Mouse (Mus musculus): ENCODE measurements around the gene Hfe2. TPM values are rescaled to one million over a fixed set of nuclear protein-coding genes. Genes with fewer than 3 reads are reported as not detected.

Hfe2 gene
- polyA plus RNA-seq, 1 experiment from 2014 or later, result 0.70 TPM

GRCm38 (mm10) chr3:96520171-96520570 lies 4.8 kb upstream of the Hfe2 start:
- H3K9me3 ChIP-seq (replicated peaks), result no peaks in the 10 kb centered on the region
- no peak for ATAC-seq (ENCODE audit: low FRiP score)
- no peaks in the 10 kb centered on the region for H3K36me3 ChIP-seq
- no peak overlapping the region for H3K9ac ChIP-seq
- no peak overlapping the region for H3K27ac ChIP-seq
- H3K27me3 ChIP-seq, result peaks cover 4% of the 10 kb centered on the region; the same call in 1 of the 2 replicates
- no peaks in the 10 kb centered on the region for H3K4me1 ChIP-seq
- H3K4me2 ChIP-seq (replicated peaks), result no peak overlapping the region
- H3K4me3 ChIP-seq, result no peak overlapping the region
- WGBS, result 48% methylated on average over 5 of the region's 5 CpGs

GRCm38 (mm10) chr3:96522149-96522548 lies 2.8 kb upstream of the Hfe2 start:
- peaks cover 6% of the 10 kb centered on the region for H3K4me1 ChIP-seq
- no peak for ATAC-seq (ENCODE audit: low FRiP score)
- 69% methylated on average over 4 of the region's 4 CpGs for WGBS
- peaks cover 22% of the 10 kb centered on the region for H3K27me3 ChIP-seq
- H3K4me3 ChIP-seq, result no peak overlapping the region
- no peak overlapping the region for H3K4me2 ChIP-seq (replicated peaks)
- H3K36me3 ChIP-seq, result no peaks in the 10 kb centered on the region
- no peak overlapping the region for H3K9ac ChIP-seq
- no peaks in the 10 kb centered on the region for H3K9me3 ChIP-seq (replicated peaks)
- no peak overlapping the region for H3K27ac ChIP-seq

- no peak overlapping the region for H3K4me3 ChIP-seq
- no peaks in the 10 kb centered on the region for H3K9me3 ChIP-seq (replicated peaks)
- ATAC-seq (ENCODE audit: low FRiP score), result no peak
- no peaks in the 10 kb centered on the region for H3K36me3 ChIP-seq
- H3K27me3 ChIP-seq, result peaks cover 39% of the 10 kb centered on the region
- H3K4me2 ChIP-seq (replicated peaks), result no peak overlapping the region
- H3K27ac ChIP-seq, result no peak overlapping the region
- 67% methylated on average over 12 of the region's 12 CpGs for WGBS
- H3K4me1 ChIP-seq, result peaks cover 11% of the 10 kb centered on the region
- no peak overlapping the region for H3K9ac ChIP-seq
Measured at GRCm38 (mm10) chr3:96524028-96524810, 753 bp upstream of the Hfe2 start.

DNA sequence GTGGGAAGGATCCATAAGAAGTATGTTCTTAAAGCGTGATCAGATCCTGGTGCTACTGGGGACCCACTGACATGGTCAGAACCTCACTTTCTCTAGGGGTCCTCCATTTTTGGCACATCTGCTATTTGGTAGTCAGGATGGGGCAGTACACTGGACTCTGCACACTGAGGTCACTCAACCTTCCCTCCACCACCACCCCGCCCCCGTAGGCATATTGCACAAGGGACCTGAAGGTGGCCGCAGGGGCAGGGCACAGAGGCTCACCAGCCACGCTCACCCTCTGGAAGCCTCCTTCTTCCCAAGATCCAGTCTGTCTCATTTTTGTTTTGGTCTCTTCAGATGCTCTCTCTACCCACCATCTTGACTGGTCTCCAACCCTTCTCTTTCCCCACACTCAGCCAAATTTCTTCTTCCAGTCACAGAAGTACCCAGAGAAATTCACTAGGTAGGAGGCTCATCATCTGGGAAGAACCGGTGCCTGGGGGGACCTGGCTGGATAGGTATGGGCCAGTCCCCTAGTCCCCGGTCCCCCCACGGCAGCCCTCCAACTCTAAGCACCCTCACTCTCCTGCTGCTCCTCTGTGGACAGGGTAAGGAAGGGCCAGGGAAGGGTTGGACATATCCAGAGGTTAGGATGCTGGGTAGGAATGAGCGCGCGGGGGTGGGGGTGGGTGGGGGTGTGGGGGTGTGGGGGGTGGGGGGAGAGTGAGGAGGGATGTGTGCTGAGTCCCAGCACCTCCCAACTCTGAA lies 1.2 kb downstream of the Hfe2 start:
- peaks cover 39% of the 10 kb centered on the region for H3K27me3 ChIP-seq
- H3K9ac ChIP-seq, result no peak overlapping the region
- no peak; the same call in 1 of the 2 replicates for ATAC-seq (ENCODE audit: low FRiP score)
- peak overlapping the region; percentile 85; the same call in 1 of the 2 replicates for H3K4me2 ChIP-seq (replicated peaks)
- H3K9me3 ChIP-seq (replicated peaks), result no peaks in the 10 kb centered on the region
- WGBS, result 77% methylated on average over 11 of the region's 11 CpGs
- H3K27ac ChIP-seq, result no peak overlapping the region
- H3K4me3 ChIP-seq, result peak overlapping the region; percentile 43; the same call in 1 of the 2 replicates
- H3K36me3 ChIP-seq, result no peaks in the 10 kb centered on the region
- peaks cover 11% of the 10 kb centered on the region for H3K4me1 ChIP-seq

DNA sequence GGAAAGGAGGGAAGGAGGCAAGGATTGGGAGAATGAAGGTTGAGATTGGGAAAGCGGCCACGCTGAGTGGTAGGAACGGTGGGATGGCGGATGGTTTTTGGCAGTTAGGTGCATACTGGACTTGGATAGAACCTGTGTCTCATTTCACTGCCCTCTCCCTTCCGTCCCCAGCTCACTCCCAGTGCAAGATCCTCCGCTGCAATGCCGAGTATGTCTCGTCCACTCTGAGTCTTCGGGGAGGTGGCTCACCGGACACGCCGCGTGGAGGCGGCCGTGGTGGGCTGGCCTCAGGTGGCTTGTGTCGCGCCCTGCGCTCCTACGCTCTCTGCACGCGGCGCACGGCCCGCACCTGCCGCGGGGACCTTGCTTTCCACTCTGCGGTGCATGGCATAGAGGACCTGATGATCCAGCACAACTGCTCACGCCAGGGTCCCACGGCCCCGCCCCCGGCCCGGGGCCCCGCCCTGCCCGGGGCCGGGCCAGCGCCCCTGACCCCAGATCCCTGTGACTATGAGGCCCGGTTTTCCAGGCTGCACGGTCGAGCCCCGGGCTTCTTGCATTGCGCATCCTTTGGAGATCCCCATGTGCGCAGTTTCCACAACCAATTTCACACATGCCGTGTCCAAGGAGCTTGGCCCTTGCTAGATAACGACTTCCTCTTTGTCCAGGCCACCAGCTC lies 2.0 kb downstream of the Hfe2 start:
- Histone ChIP-seq H3K27ac (no peak overlapping the region), H3K9me3 (replicated peaks) (no peaks in the 10 kb centered on the region), H3K4me3 (peak overlapping the region; percentile 43), H3K4me2 (replicated peaks) (peak overlapping the region; percentile 85), H3K27me3 (peaks cover 39% of the 10 kb centered on the region), H3K36me3 (no peaks in the 10 kb centered on the region), H3K9ac (peak overlapping the region; percentile 44), H3K4me1 (peaks cover 11% of the 10 kb centered on the region)
- no peak; the same call in 1 of the 2 replicates for ATAC-seq (ENCODE audit: low FRiP score)
- 5% methylated on average over 40 of the region's 44 CpGs for WGBS

GRCm38 (mm10) chr3:96528506-96528905 lies 3.5 kb downstream of the Hfe2 start:
- no peaks in the 10 kb centered on the region for H3K9me3 ChIP-seq (replicated peaks)
- no peaks in the 10 kb centered on the region for H3K36me3 ChIP-seq
- no peak overlapping the region for H3K4me2 ChIP-seq (replicated peaks)
- peaks cover 39% of the 10 kb centered on the region for H3K27me3 ChIP-seq
- H3K27ac ChIP-seq, result no peak overlapping the region
- H3K9ac ChIP-seq, result no peak overlapping the region
- 52% methylated on average over 9 of the region's 9 CpGs for WGBS
- ATAC-seq (ENCODE audit: low FRiP score), result no peak
- peaks cover 11% of the 10 kb centered on the region for H3K4me1 ChIP-seq
- H3K4me3 ChIP-seq, result no peak overlapping the region

- no peak overlapping the region for H3K27ac ChIP-seq
- ATAC-seq (ENCODE audit: low FRiP score), result no peak
- 63% methylated on average over 7 of the region's 7 CpGs for WGBS
Measured at GRCm38 (mm10) chr3:96532050-96532449, 7.1 kb downstream of the Hfe2 start.

DNA sequence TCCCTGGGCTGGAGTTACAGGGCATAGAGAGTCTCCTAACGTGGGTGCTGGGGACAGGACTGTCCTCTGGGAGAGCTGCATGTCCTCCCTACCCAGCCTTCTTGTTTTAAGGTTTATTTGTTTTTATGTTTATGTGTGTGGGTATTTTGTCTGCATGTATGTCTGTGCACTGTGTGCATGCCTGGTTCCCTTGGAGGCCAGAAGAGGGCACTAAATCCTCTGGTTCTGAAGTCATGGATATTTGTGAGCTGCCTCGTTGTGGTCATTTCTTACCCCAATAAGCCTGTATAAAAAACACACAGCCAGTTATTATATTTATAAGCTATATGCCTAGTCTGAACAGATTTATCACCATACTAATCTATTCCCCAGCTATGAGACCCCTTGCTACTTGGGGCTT lies 9.3 kb downstream of the Hfe2 start:
- WGBS, result 65% methylated on average over 2 of the region's 2 CpGs
- H3K9me3 ChIP-seq (replicated peaks), result no peaks in the 10 kb centered on the region
- no peak overlapping the region for H3K4me2 ChIP-seq (replicated peaks)
- H3K27me3 ChIP-seq, result no peaks in the 10 kb centered on the region
- H3K4me1 ChIP-seq, result no peaks in the 10 kb centered on the region
- no peak overlapping the region for H3K4me3 ChIP-seq
- H3K27ac ChIP-seq, result no peak overlapping the region
- no peaks in the 10 kb centered on the region for H3K36me3 ChIP-seq
- ATAC-seq (ENCODE audit: low FRiP score), result no peak
- H3K9ac ChIP-seq, result no peak overlapping the region

More at GRCm38 (mm10) chr3:96532050-96532449, 7.1 kb downstream of the Hfe2 start:
- Histone ChIP-seq H3K4me2 (replicated peaks) (no peak overlapping the region), H3K36me3 (no peaks in the 10 kb centered on the region), H3K9me3 (replicated peaks) (no peaks in the 10 kb centered on the region), H3K27me3 (peaks cover 18% of the 10 kb centered on the region), H3K9ac (no peak overlapping the region), H3K4me3 (no peak overlapping the region), H3K4me1 (peaks cover 6% of the 10 kb centered on the region)

- WGBS, result 69% methylated on average over 2 of the region's 2 CpGs
- H3K27me3 ChIP-seq, result 0 out of 2 replicates have a peak, but pooled peaks cover 3% of the 10 kb centered on the region
- no peaks in the 10 kb centered on the region for H3K36me3 ChIP-seq
- H3K4me2 ChIP-seq (replicated peaks), result no peak overlapping the region
- no peak overlapping the region for H3K4me3 ChIP-seq
- H3K27ac ChIP-seq, result no peak overlapping the region
- H3K9me3 ChIP-seq (replicated peaks), result no peaks in the 10 kb centered on the region
- ATAC-seq (ENCODE audit: low FRiP score), result no peak
- no peaks in the 10 kb centered on the region for H3K4me1 ChIP-seq
- H3K9ac ChIP-seq, result no peak overlapping the region
Measured at GRCm38 (mm10) chr3:96539316-96539715, 14.3 kb downstream of the Hfe2 start.

GRCm38 (mm10) chr3:96540740-96541139 lies 15.8 kb downstream of the Hfe2 start:
- Histone ChIP-seq H3K27ac (no peak overlapping the region), H3K9me3 (replicated peaks) (no peaks in the 10 kb centered on the region), H3K27me3 (0 out of 2 replicates have a peak, but pooled peaks cover 3% of the 10 kb centered on the region), H3K4me2 (replicated peaks) (no peak overlapping the region), H3K9ac (no peak overlapping the region), H3K4me3 (no peak overlapping the region), H3K36me3 (no peaks in the 10 kb centered on the region), H3K4me1 (no peaks in the 10 kb centered on the region)
- no peak for ATAC-seq (ENCODE audit: low FRiP score)
- 46% methylated on average over 6 of the region's 6 CpGs for WGBS

- H3K27me3 ChIP-seq, result 0 out of 2 replicates have a peak, but pooled peaks cover 7% of the 10 kb centered on the region
- no peak for ATAC-seq (ENCODE audit: low FRiP score)
- H3K27ac ChIP-seq, result no peak overlapping the region
Measured at GRCm38 (mm10) chr3:96541328-96542078, 16.5 kb downstream of the Hfe2 start.

More at GRCm38 (mm10) chr3:96541328-96542078, 16.5 kb downstream of the Hfe2 start:
- WGBS, result 23% methylated on average over 14 of the region's 14 CpGs
- Histone ChIP-seq H3K4me1 (no peaks in the 10 kb centered on the region), H3K9ac (0 out of 2 replicates have a peak overlapping the region, but pooled peaks have one; percentile 15), H3K4me3 (no peak overlapping the region), H3K36me3 (no peaks in the 10 kb centered on the region), H3K9me3 (replicated peaks) (no peaks in the 10 kb centered on the region), H3K4me2 (replicated peaks) (0 out of 2 replicates have a peak overlapping the region, but pooled peaks have one; percentile 3)

All from hindbrain, embryonic 12.5 days (tissue).